Mouse (Mus musculus): ENCODE measurements around the gene Ehf.

The Ehf gene

GRCm38 (mm10) chr2:103293751-103294150 is 9.3 kb downstream of the Ehf start:
- peak; percentile 62 for DNase-seq

GRCm38 (mm10) chr2:103293214-103293613 is 9.9 kb downstream of the Ehf start:
- no peak for DNase-seq

- DNase-seq: no peak
These were observed 12.3 kb downstream of the Ehf start for GRCm38 (mm10) chr2:103290705-103291269.

- no peak for DNase-seq
These were observed 12.9 kb downstream of the Ehf start for GRCm38 (mm10) chr2:103290167-103290566.

- peak; percentile 30 for DNase-seq
These were observed 13.6 kb downstream of the Ehf start for GRCm38 (mm10) chr2:103289407-103289950.

GRCm38 (mm10) chr2:103287716-103288115 is 15.4 kb downstream of the Ehf start:
- no peak for DNase-seq

- DNase-seq: peak; percentile 57
These were observed 17.5 kb downstream of the Ehf start for GRCm38 (mm10) chr2:103285561-103285960.

- peak; percentile 57 for DNase-seq
These were observed 19.3 kb downstream of the Ehf start for GRCm38 (mm10) chr2:103283730-103284129.

GRCm38 (mm10) chr2:103282184-103282750 is 20.8 kb downstream of the Ehf start:
- DNase-seq: no peak

GRCm38 (mm10) chr2:103279927-103280326 is 23.2 kb downstream of the Ehf start:
- DNase-seq: no peak

GRCm38 (mm10) chr2:103278476-103278875 is 24.6 kb downstream of the Ehf start:
- no peak for DNase-seq

GRCm38 (mm10) chr2:103277794-103278193 is 25.3 kb downstream of the Ehf start:
- no peak for DNase-seq

GRCm38 (mm10) chr2:103275316-103275960 is 27.6 kb downstream of the Ehf start:
- DNase-seq: no peak

GRCm38 (mm10) chr2:103274803-103275202 is 28.3 kb downstream of the Ehf start:
- no peak for DNase-seq

GRCm38 (mm10) chr2:103274270-103274669 is 28.8 kb downstream of the Ehf start:
- DNase-seq: no peak

- DNase-seq: no peak
These were observed 31.6 kb downstream of the Ehf start for GRCm38 (mm10) chr2:103271481-103271880.

- DNase-seq: no peak
These were observed 32.4 kb downstream of the Ehf start for GRCm38 (mm10) chr2:103270556-103271160.

GRCm38 (mm10) chr2:103239086-103239485 is 64.0 kb downstream of the Ehf start:
- no peak for DNase-seq

- DNase-seq: no peak
These were observed 76.3 kb downstream of the Ehf start for GRCm38 (mm10) chr2:103226781-103227180.

GRCm38 (mm10) chr2:103220871-103221270 is 82.2 kb downstream of the Ehf start:
- peak; percentile 16 for DNase-seq

GRCm38 (mm10) chr2:103218323-103218722 is 84.8 kb downstream of the Ehf start:
- DNase-seq: no peak

GRCm38 (mm10) chr2:103215801-103216200 is 87.3 kb downstream of the Ehf start:
- no peak for DNase-seq

GRCm38 (mm10) chr2:103214861-103215260 is 88.2 kb downstream of the Ehf start:
- DNase-seq: peak; percentile 45

- DNase-seq: no peak
These were observed 89.5 kb downstream of the Ehf start for GRCm38 (mm10) chr2:103213547-103213946.

All from kidney, adult 18-20 months (tissue).